Mouse (Mus musculus): Measurements from ENCODE around the gene Gm853. TPM values are rescaled to one million over a fixed set of nuclear protein-coding genes. Genes with fewer than 3 reads are reported as not detected.
A peak's percentile ranks its signal among the peaks of the same experiment; 100 is the strongest.

Gm853 gene
- total and polyA plus RNA-seq, 2 experiments from 2014 or later, result not detected

DNA sequence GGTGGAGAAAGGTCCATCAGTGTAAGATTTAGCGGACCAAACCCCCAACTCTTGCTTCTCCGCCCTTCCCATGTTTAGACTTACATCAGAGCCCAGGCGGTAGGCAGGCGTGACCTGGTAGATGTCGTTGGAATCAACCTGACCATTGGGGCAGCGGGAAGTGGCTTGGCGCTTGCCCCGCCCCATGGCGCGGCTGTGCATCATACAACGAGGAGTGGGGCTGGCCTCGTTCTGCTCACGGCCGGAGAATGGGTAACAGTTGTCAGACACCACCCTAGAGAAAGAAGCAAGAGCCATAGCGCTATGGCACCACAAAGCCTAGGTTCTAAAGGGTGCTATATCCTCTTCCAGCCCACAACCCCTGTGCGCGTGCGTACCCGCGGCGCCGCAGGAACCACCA is 54.9 kb downstream of the Gm853 start:
- Histone ChIP-seq H3K4me2 (ENCODE audit: low read depth, low read length) (peak overlapping the region; percentile 45; the same call in 1 of the 2 replicates), H3K36me3 (replicated peaks; ENCODE audit: control insufficient read depth, insufficient read depth, low read length) (peaks cover 7% of the 10 kb centered on the region; the same call in 1 of the 2 replicates), H3K9me3 (replicated peaks; ENCODE audit: control insufficient read depth, low read length) (no peaks in the 10 kb centered on the region), H3K27me3 (ENCODE audit: control insufficient read depth, insufficient read depth, low read length) (no peaks in the 10 kb centered on the region), H3K4me3 (ENCODE audit: low read depth, low read length) (no peak overlapping the region), H3K27ac (ENCODE audit: low read depth) (peak overlapping the region; percentile 86), H3K4me1 (ENCODE audit: control insufficient read depth, insufficient read depth) (peaks cover 56% of the 10 kb centered on the region), H3K9ac (replicated peaks; ENCODE audit: low read depth, low read length) (no peak overlapping the region)
- no peak for DNase-seq (ENCODE audit: low spot score)
- TF ChIP-seq CTCF (IDR thresholded peaks at IDR 0.05; ENCODE audit: low read depth), result no peak
- 75% methylated on average over 22 of the region's 22 CpGs for WGBS
- no peak for ATAC-seq (ENCODE audit: insufficient read depth, low read depth)

DNA sequence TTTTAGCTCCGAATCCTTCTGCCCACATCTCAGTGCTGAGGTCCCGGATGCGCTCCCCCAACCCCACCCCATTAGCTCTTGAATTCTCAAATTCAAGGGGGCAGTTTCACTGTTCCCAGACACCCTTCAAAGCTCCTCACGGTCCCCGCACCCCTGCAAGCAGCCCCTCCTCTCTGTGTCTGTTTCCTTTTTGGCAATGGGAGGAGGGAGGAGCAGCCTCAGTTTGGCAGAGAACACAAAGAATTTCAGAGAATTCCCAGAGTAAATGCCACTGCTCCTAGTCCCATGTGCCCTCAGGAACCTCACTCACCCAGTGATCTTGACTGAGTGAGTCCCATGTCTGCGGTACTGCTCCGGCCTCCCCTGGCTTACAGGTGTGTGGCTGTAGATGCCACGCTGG is 55.6 kb downstream of the Gm853 start:
- ATAC-seq (ENCODE audit: insufficient read depth, low read depth) (no peak), DNase-seq (ENCODE audit: low spot score) (no peak)
- TF ChIP-seq CTCF (IDR thresholded peaks at IDR 0.05; ENCODE audit: low read depth) (no peak), EP300 (IDR thresholded peaks at IDR 0.05; ENCODE audit: low read depth) (no peak)
- 72% methylated on average over 8 of the region's 8 CpGs for WGBS
- Histone ChIP-seq H3K36me3 (replicated peaks; ENCODE audit: control insufficient read depth, insufficient read depth, low read length) (peaks cover 7% of the 10 kb centered on the region; the same call in 1 of the 2 replicates), H3K9ac (replicated peaks; ENCODE audit: low read depth, low read length) (no peak overlapping the region), H3K27me3 (ENCODE audit: control insufficient read depth, insufficient read depth, low read length) (no peaks in the 10 kb centered on the region), H3K27ac (ENCODE audit: low read depth) (peak overlapping the region; percentile 46), H3K4me2 (ENCODE audit: low read depth, low read length) (no peak overlapping the region), H3K4me1 (ENCODE audit: control insufficient read depth, insufficient read depth) (peaks cover 53% of the 10 kb centered on the region), H3K9me3 (replicated peaks; ENCODE audit: control insufficient read depth, low read length) (no peaks in the 10 kb centered on the region), H3K4me3 (ENCODE audit: low read depth, low read length) (no peak overlapping the region)

DNA sequence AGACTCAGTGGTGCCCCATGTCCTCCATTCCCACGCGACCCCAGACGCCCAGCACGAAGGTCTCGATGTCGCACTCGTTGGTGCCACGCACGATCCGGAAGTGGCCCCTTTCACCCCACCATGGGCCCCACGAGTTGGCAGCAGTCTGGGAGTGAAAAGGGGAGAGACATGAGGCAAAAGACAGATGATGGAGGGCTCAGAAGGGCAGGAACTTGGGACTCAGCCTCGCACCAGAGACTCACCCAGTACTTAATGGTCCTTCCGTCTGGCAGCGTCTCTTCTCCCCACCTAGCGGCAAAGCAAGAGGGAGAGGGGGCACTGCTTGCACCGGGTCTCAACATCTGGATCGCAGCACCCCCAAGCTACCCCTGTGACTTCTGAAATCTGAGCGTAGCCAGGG is 56.1 kb downstream of the Gm853 start:
- Histone ChIP-seq H3K9ac (replicated peaks; ENCODE audit: low read depth, low read length) (no peak overlapping the region), H3K4me1 (ENCODE audit: control insufficient read depth, insufficient read depth) (peaks cover 51% of the 10 kb centered on the region)
- 80% methylated on average over 18 of the region's 18 CpGs for WGBS

DNA sequence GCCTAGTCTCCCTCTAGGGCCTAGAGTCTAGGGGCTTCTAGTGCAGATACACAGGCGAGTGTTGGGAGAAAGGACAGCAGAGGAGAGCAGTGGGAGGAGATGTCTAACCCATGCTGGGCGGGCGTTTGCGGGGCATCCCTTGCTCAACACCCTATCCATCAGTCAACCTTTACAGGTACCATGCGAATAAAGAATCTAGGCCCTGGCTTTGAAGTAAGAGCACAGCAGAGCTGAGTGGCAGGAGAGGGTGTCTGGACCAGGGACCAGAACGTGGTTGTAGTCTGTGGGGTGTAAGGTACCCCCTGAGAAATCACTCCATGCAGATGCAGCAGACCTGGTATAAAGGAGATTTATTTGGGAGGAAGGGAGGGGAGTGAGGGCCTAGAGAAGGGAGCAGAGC is 58.1 kb downstream of the Gm853 start:
- H3K36me3 ChIP-seq (replicated peaks; ENCODE audit: control insufficient read depth, insufficient read depth, low read length), result peaks cover 7% of the 10 kb centered on the region; the same call in 1 of the 2 replicates
- H3K9me3 ChIP-seq (replicated peaks; ENCODE audit: control insufficient read depth, low read length), result no peaks in the 10 kb centered on the region
- peak overlapping the region; percentile 76 for H3K27ac ChIP-seq (ENCODE audit: low read depth)
- 0 out of 2 replicates have a peak overlapping the region, but pooled peaks have one; percentile 48 for H3K9ac ChIP-seq (replicated peaks; ENCODE audit: low read depth, low read length)
- TF ChIP-seq CTCF (IDR thresholded peaks at IDR 0.05; ENCODE audit: low read depth) (no peak), EP300 (IDR thresholded peaks at IDR 0.05; ENCODE audit: low read depth) (no peak)
- no peaks in the 10 kb centered on the region for H3K27me3 ChIP-seq (ENCODE audit: control insufficient read depth, insufficient read depth, low read length)
- no peak for DNase-seq (ENCODE audit: low spot score)
- H3K4me2 ChIP-seq (ENCODE audit: low read depth, low read length), result no peak overlapping the region
- no peak for ATAC-seq (ENCODE audit: insufficient read depth, low read depth)
- 84% methylated on average over 6 of the region's 6 CpGs for WGBS
- H3K4me1 ChIP-seq (ENCODE audit: control insufficient read depth, insufficient read depth), result peaks cover 52% of the 10 kb centered on the region
- H3K4me3 ChIP-seq (ENCODE audit: low read depth, low read length), result no peak overlapping the region

More for the DNA sequence above, 56.1 kb downstream of the Gm853 start:
- Histone ChIP-seq H3K4me2 (ENCODE audit: low read depth, low read length) (no peak overlapping the region), H3K36me3 (replicated peaks; ENCODE audit: control insufficient read depth, insufficient read depth, low read length) (peaks cover 7% of the 10 kb centered on the region; the same call in 1 of the 2 replicates), H3K27me3 (ENCODE audit: control insufficient read depth, insufficient read depth, low read length) (no peaks in the 10 kb centered on the region), H3K4me3 (ENCODE audit: low read depth, low read length) (no peak overlapping the region), H3K9me3 (replicated peaks; ENCODE audit: control insufficient read depth, low read length) (no peaks in the 10 kb centered on the region), H3K27ac (ENCODE audit: low read depth) (no peak overlapping the region)
- TF ChIP-seq CTCF (IDR thresholded peaks at IDR 0.05; ENCODE audit: low read depth) (no peak), EP300 (IDR thresholded peaks at IDR 0.05; ENCODE audit: low read depth) (no peak)
- DNase-seq (ENCODE audit: low spot score) (no peak), ATAC-seq (ENCODE audit: insufficient read depth, low read depth) (no peak)

DNA sequence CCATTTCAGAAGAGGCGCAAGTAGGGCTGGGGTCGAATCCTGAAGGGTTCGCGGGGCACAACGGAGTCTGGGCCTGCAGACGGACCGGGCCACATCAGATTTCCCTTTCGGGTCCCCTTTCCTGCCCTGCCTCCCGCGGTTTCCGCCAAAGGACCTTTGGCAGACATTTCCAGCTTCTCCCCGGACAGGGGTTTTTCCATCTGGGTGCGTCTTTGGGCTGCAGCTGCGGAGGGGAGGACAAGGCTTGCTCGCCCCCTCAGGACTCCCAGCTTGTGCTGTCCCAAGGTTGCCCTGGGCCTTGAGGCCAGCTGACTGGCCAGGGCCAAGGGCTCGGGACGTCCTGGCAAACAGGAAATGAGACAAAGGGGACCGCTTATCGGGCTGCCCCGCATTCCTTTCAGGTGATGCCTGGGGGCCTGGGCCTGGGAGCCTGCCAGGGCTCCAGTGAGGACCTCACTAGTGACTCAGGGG is 58.8 kb downstream of the Gm853 start:
- no peak for TF ChIP-seq CTCF (IDR thresholded peaks at IDR 0.05; ENCODE audit: low read depth)
- TF ChIP-seq EP300 (IDR thresholded peaks at IDR 0.05; ENCODE audit: low read depth), result peak; percentile 86
- WGBS, result 6% methylated on average over 20 of the region's 20 CpGs
- ATAC-seq (ENCODE audit: insufficient read depth, low read depth), result peak; percentile 54

DNA sequence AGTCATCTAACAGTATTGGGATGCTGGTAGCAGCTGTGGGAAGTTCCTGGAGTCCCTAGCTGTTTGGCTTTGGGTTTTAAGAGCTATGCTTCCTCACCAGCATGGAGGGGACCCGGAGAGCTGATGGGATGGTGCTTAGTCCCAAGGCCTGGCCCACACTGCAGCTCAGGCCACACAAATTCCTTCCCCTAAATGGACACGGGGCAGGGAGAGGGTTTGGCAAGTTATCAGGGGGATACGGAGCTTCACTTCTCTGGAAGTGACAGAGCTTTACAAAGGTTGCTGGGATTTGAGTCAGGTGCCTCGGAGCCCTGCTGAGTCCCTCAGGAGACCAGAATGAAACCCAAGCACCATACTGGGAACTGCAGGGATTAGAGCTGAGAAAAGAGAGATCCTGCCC is 60.9 kb downstream of the Gm853 start:
- no peak overlapping the region for H3K4me3 ChIP-seq (ENCODE audit: low read depth, low read length)
- no peaks in the 10 kb centered on the region for H3K9me3 ChIP-seq (replicated peaks; ENCODE audit: control insufficient read depth, low read length)
- H3K4me2 ChIP-seq (ENCODE audit: low read depth, low read length), result no peak overlapping the region
- peaks cover 3% of the 10 kb centered on the region; the same call in 1 of the 2 replicates for H3K36me3 ChIP-seq (replicated peaks; ENCODE audit: control insufficient read depth, insufficient read depth, low read length)
- no peak for DNase-seq (ENCODE audit: low spot score)
- no peaks in the 10 kb centered on the region for H3K27me3 ChIP-seq (ENCODE audit: control insufficient read depth, insufficient read depth, low read length)
- ATAC-seq (ENCODE audit: insufficient read depth, low read depth), result peak; percentile 57
- TF ChIP-seq EP300 (IDR thresholded peaks at IDR 0.05; ENCODE audit: low read depth) (peak; percentile 41; the same call in 1 of the 2 replicates), CTCF (IDR thresholded peaks at IDR 0.05; ENCODE audit: low read depth) (no peak)
- peaks cover 27% of the 10 kb centered on the region for H3K4me1 ChIP-seq (ENCODE audit: control insufficient read depth, insufficient read depth)
- H3K27ac ChIP-seq (ENCODE audit: low read depth), result peak overlapping the region; percentile 60
- H3K9ac ChIP-seq (replicated peaks; ENCODE audit: low read depth, low read length), result no peak overlapping the region
- WGBS, result 17% methylated on average over 4 of the region's 4 CpGs

More for the DNA sequence above, 58.8 kb downstream of the Gm853 start:
- no peaks in the 10 kb centered on the region for H3K27me3 ChIP-seq (ENCODE audit: control insufficient read depth, insufficient read depth, low read length)
- H3K4me2 ChIP-seq (ENCODE audit: low read depth, low read length), result peak overlapping the region; percentile 55
- peaks cover 46% of the 10 kb centered on the region for H3K4me1 ChIP-seq (ENCODE audit: control insufficient read depth, insufficient read depth)
- no peaks in the 10 kb centered on the region for H3K9me3 ChIP-seq (replicated peaks; ENCODE audit: control insufficient read depth, low read length)
- H3K27ac ChIP-seq (ENCODE audit: low read depth), result peak overlapping the region; percentile 76
- peaks cover 7% of the 10 kb centered on the region; the same call in 1 of the 2 replicates for H3K36me3 ChIP-seq (replicated peaks; ENCODE audit: control insufficient read depth, insufficient read depth, low read length)
- peak overlapping the region; percentile 30 for H3K4me3 ChIP-seq (ENCODE audit: low read depth, low read length)
- peak; percentile 74 for DNase-seq (ENCODE audit: low spot score)
- peak overlapping the region; percentile 48 for H3K9ac ChIP-seq (replicated peaks; ENCODE audit: low read depth, low read length)

Other genes starting within 250 kb of the Gm853 start
- 7.3 and 10.6 TPM in 2 replicates for gene Adgrb2, start 237.5 kb downstream of the Gm853 start, total RNA-seq (2014; rRNA removed; ENCODE audit: low replicate concordance)
- gene Adgrb2, start 237.5 kb downstream of the Gm853 start, polyA plus RNA-seq (2015; fragmentation: Nextera tagmentation; extraction: Ambion mirVana), result 0.48 and 0.59 TPM in 2 replicates
- gene Col16a1, start 174.6 kb downstream of the Gm853 start, total RNA-seq (2014; rRNA removed; ENCODE audit: low replicate concordance), result 21.6 and 67.5 TPM in 2 replicates
- 9.9 and 11.6 TPM in 2 replicates for gene Col16a1, start 174.6 kb downstream of the Gm853 start, polyA plus RNA-seq (2015; fragmentation: Nextera tagmentation; extraction: Ambion mirVana)
- 70.8 and 98.8 TPM in 2 replicates for gene Pef1, start 119.8 kb downstream of the Gm853 start, total RNA-seq (2014; rRNA removed; ENCODE audit: low replicate concordance)
- gene Pef1, start 119.8 kb downstream of the Gm853 start, polyA plus RNA-seq (2015; fragmentation: Nextera tagmentation; extraction: Ambion mirVana), result 49.2 and 50.7 TPM in 2 replicates
- not detected in 2 replicates for gene Hcrtr1, start 83.0 kb downstream of the Gm853 start, total RNA-seq (2014; rRNA removed; ENCODE audit: low replicate concordance)
- gene Hcrtr1, start 83.0 kb downstream of the Gm853 start, polyA plus RNA-seq (2015; fragmentation: Nextera tagmentation; extraction: Ambion mirVana), result not detected in 2 replicates
- gene Tinagl1, start 47.3 kb downstream of the Gm853 start, total RNA-seq (2014; rRNA removed; ENCODE audit: low replicate concordance), result 128 and 168 TPM in 2 replicates
- 56.1 and 61.3 TPM in 2 replicates for gene Tinagl1, start 47.3 kb downstream of the Gm853 start, polyA plus RNA-seq (2015; fragmentation: Nextera tagmentation; extraction: Ambion mirVana)
- 1.3 and 1.9 TPM in 2 replicates for gene Serinc2, start 56.8 kb upstream of the Gm853 start, total RNA-seq (2014; rRNA removed; ENCODE audit: low replicate concordance)
- 1.3 TPM in 2 replicates for gene Serinc2, start 56.8 kb upstream of the Gm853 start, polyA plus RNA-seq (2015; fragmentation: Nextera tagmentation; extraction: Ambion mirVana)
- gene Fabp3, start 86.2 kb upstream of the Gm853 start, total RNA-seq (2014; rRNA removed; ENCODE audit: low replicate concordance), result 2,071 and 3,924 TPM in 2 replicates
- gene Fabp3, start 86.2 kb upstream of the Gm853 start, polyA plus RNA-seq (2015; fragmentation: Nextera tagmentation; extraction: Ambion mirVana), result 10,729 and 11,746 TPM in 2 replicates
- not detected in 2 replicates for gene Gm10570, start 86.3 kb upstream of the Gm853 start, total RNA-seq (2014; rRNA removed; ENCODE audit: low replicate concordance)
- 2.1 and 2.8 TPM in 2 replicates for gene Gm10570, start 86.3 kb upstream of the Gm853 start, polyA plus RNA-seq (2015; fragmentation: Nextera tagmentation; extraction: Ambion mirVana)
- 19.6 and 20.0 TPM in 2 replicates for gene Zcchc17, start 137.5 kb upstream of the Gm853 start, total RNA-seq (2014; rRNA removed; ENCODE audit: low replicate concordance)
- gene Zcchc17, start 137.5 kb upstream of the Gm853 start, polyA plus RNA-seq (2015; fragmentation: Nextera tagmentation; extraction: Ambion mirVana), result 39.6 and 46.8 TPM in 2 replicates
- gene Snrnp40, start 137.7 kb upstream of the Gm853 start, total RNA-seq (2014; rRNA removed; ENCODE audit: low replicate concordance), result 36.8 and 39.2 TPM in 2 replicates
- 41.2 and 41.4 TPM in 2 replicates for gene Snrnp40, start 137.7 kb upstream of the Gm853 start, polyA plus RNA-seq (2015; fragmentation: Nextera tagmentation; extraction: Ambion mirVana)